Mouse (Mus musculus) heart, embryonic 12.5 days (tissue): ENCODE measurements around the gene Fga. TPM values are rescaled to one million over a fixed set of nuclear protein-coding genes. Genes with fewer than 3 reads are reported as not detected.

Experiments
- ATAC-seq: fragments of 200-750 bp; cut with Nextera tagmentation; 2 replicates; pipeline ENCODE4 v1.8.0; 2017; ENCODE audit warnings: moderate TSS enrichment, moderate library complexity; ENCODE audit not compliant: insufficient number of reproducible peaks, low FRiP score
- H3K27ac ChIP-seq: fragments of 300-500 bp; sonication (generic); 2 replicates; pipeline ENCODE4 v1.5.1; 2016; ENCODE audit warnings: mild to moderate bottlenecking, moderate library complexity; ENCODE audit not compliant: poor library complexity, severe bottlenecking
- H3K27me3 ChIP-seq: fragments of 300-500 bp; sonication (generic); replicated peaks from 2 replicates; pipeline ENCODE4 v1.6.1; 2016; ENCODE audit warnings: mild to moderate bottlenecking, moderate library complexity
- H3K36me3 ChIP-seq: fragments of 300-500 bp; sonication (generic); 2 replicates; pipeline ENCODE4 v1.6.1; 2016; ENCODE audit warnings: mild to moderate bottlenecking, moderate library complexity
- H3K4me1 ChIP-seq: fragments of 300-500 bp; sonication (generic); replicated peaks from 2 replicates; pipeline ENCODE4 v1.6.1; 2016; ENCODE audit warnings: mild to moderate bottlenecking
- H3K4me2 ChIP-seq: fragments of 300-500 bp; sonication (generic); 2 replicates; pipeline ENCODE4 v1.6.1; 2016; ENCODE audit warnings: mild to moderate bottlenecking, moderate library complexity
- H3K4me3 ChIP-seq: fragments of 300-500 bp; sonication (generic); 2 replicates; pipeline ENCODE4 v1.5.1; 2016; ENCODE audit warnings: mild to moderate bottlenecking
- H3K9ac ChIP-seq: fragments of 300-500 bp; sonication (generic); 2 replicates; pipeline ENCODE4 v1.6.1; 2016; ENCODE audit warnings: mild to moderate bottlenecking, moderate library complexity
- H3K9me3 ChIP-seq: fragments of 300-500 bp; sonication (generic); replicated peaks from 2 replicates; pipeline ENCODE4 v1.6.1; 2016; ENCODE audit warnings: mild to moderate bottlenecking, moderate library complexity
- WGBS: fragments of 180-500 bp; shearing (Covaris S2); methylation state at CpG from one replicate; pipeline ENCODE4 v1.1.7; 2016; 5-methylcytosine and 5-hydroxymethylcytosine counted together
- polyA plus RNA-seq: library from polyadenylated mRNA; unstranded; fragments of >200 nt; fragmentation: Nextera tagmentation; extraction: Ambion mirVana; gene quantifications from 2 replicates; pipeline ENCODE4 v1.2.1, GENCODE M21; 2016

Gene Fga
- polyA plus RNA-seq, 1 experiment from 2014 or later, result 3.9 TPM

- Histone ChIP-seq H3K27ac (no peak overlapping the region), H3K4me1 (no peaks in the 10 kb centered on the region), H3K27me3 (no peaks in the 10 kb centered on the region), H3K36me3 (no peaks in the 10 kb centered on the region), H3K9ac (no peak overlapping the region), H3K4me2 (no peak overlapping the region), H3K9me3 (no peaks in the 10 kb centered on the region), H3K4me3 (no peak overlapping the region)
- WGBS, result 87% methylated on average over 9 of the region's 9 CpGs
- no peak for ATAC-seq
Observed at GRCm38 (mm10) chr3:83027546-83028251, 1.8 kb downstream of the Fga start.

DNA sequence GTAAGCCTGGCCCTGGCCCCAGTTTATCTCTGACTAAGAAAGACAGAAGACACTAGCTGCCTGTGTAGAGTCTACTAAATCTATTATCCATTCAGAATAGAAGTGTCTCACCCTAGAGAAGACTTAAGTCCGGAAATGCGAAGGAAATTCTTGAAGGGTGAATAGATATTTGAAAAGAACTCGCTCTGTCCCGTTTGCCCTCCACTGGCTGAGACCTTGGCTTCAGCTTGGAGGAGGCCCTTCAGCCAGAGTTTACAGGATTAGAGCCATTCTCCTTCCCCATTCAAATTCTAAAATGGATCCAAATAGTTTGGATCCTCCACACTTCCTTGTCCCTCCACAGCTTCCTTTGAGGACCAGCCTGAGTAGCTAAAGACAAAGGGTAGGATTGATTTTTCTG, 4.5 kb downstream of the Fga start:
- Histone ChIP-seq H3K9ac (no peak overlapping the region), H3K4me2 (no peak overlapping the region), H3K4me3 (no peak overlapping the region), H3K36me3 (no peaks in the 10 kb centered on the region), H3K4me1 (no peaks in the 10 kb centered on the region), H3K27me3 (no peaks in the 10 kb centered on the region), H3K9me3 (no peaks in the 10 kb centered on the region), H3K27ac (no peak overlapping the region)
- WGBS, result 87% methylated on average over 4 of the region's 4 CpGs
- no peak for ATAC-seq

GRCm38 (mm10) chr3:83032746-83033308, 7.0 kb downstream of the Fga start:
- Histone ChIP-seq H3K9ac (no peak overlapping the region), H3K4me1 (no peaks in the 10 kb centered on the region), H3K36me3 (no peaks in the 10 kb centered on the region), H3K27ac (no peak overlapping the region), H3K27me3 (no peaks in the 10 kb centered on the region), H3K4me3 (no peak overlapping the region), H3K4me2 (peak overlapping the region; percentile 36), H3K9me3 (no peaks in the 10 kb centered on the region)
- ATAC-seq, result peak; percentile 48
- 49% methylated on average over 13 of the region's 13 CpGs for WGBS

- Histone ChIP-seq H3K4me3 (no peak overlapping the region), H3K4me2 (no peak overlapping the region), H3K9ac (no peak overlapping the region), H3K4me1 (no peaks in the 10 kb centered on the region), H3K9me3 (no peaks in the 10 kb centered on the region), H3K27me3 (no peaks in the 10 kb centered on the region), H3K27ac (no peak overlapping the region), H3K36me3 (no peaks in the 10 kb centered on the region)
- 78% methylated on average over 8 of the region's 8 CpGs for WGBS
- no peak for ATAC-seq
Observed at GRCm38 (mm10) chr3:83033801-83034200, 7.9 kb downstream of the Fga start.

DNA sequence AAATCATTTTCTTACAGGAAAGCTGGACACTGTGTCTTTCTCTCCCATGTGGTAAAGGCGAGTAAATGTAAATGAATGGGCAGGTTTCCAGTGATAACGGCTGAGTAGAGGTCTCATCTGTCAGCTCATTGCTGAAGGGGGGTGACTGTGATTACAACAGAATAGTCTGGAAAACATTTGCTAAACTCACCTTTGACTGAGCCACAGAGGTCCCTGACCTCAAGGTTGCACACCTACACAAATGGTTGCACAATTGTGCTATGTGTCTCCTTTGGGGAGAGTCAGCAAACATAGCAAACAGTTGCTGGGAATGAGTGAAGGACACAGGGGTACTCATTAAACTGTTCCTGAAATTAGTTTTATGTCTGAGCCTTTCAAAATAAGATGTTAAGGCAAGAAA, 13.0 kb downstream of the Fga start:
- Histone ChIP-seq H3K27me3 (no peaks in the 10 kb centered on the region), H3K4me1 (no peaks in the 10 kb centered on the region), H3K4me2 (no peak overlapping the region), H3K36me3 (no peaks in the 10 kb centered on the region), H3K4me3 (no peak overlapping the region), H3K9me3 (no peaks in the 10 kb centered on the region), H3K27ac (no peak overlapping the region), H3K9ac (no peak overlapping the region)
- WGBS, result 65% methylated on average over 2 of the region's 2 CpGs
- no peak for ATAC-seq

- WGBS, result 54% methylated on average over 4 of the region's 4 CpGs
- H3K27me3 ChIP-seq, result no peaks in the 10 kb centered on the region; the same call in 1 of the 2 replicates
- no peaks in the 10 kb centered on the region for H3K36me3 ChIP-seq
- H3K4me3 ChIP-seq, result no peak overlapping the region
- no peak for ATAC-seq
- H3K4me1 ChIP-seq, result no peaks in the 10 kb centered on the region
- no peak overlapping the region for H3K4me2 ChIP-seq
- H3K9ac ChIP-seq, result no peak overlapping the region
- no peaks in the 10 kb centered on the region for H3K9me3 ChIP-seq
- no peak overlapping the region for H3K27ac ChIP-seq
Observed at GRCm38 (mm10) chr3:83039666-83040065, 13.8 kb downstream of the Fga start.

DNA sequence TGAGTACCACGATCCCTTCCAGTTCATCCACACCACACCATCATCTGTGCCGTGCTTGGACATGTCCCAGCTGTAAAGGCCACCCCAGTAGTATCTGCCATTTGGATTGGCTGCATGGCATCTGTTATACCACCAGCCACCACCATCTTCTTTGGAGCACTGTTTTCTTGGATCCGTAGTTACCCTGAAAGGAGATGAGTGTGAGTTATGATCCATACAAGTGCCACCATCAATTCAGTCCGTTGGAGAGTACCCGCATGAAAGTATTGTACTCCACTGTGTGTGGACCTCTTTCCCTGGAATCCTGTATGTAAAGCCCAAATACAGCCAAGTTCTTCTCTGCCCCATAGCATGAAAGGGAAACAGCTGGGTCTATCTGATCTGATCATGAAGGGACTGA, 16.6 kb downstream of the Fga start:
- Histone ChIP-seq H3K4me1 (no peaks in the 10 kb centered on the region), H3K9ac (no peak overlapping the region), H3K27ac (no peak overlapping the region), H3K27me3 (no peaks in the 10 kb centered on the region; the same call in 1 of the 2 replicates), H3K4me3 (no peak overlapping the region), H3K9me3 (no peaks in the 10 kb centered on the region), H3K4me2 (no peak overlapping the region), H3K36me3 (no peaks in the 10 kb centered on the region)
- 79% methylated on average over 5 of the region's 5 CpGs for WGBS
- ATAC-seq, result no peak

DNA sequence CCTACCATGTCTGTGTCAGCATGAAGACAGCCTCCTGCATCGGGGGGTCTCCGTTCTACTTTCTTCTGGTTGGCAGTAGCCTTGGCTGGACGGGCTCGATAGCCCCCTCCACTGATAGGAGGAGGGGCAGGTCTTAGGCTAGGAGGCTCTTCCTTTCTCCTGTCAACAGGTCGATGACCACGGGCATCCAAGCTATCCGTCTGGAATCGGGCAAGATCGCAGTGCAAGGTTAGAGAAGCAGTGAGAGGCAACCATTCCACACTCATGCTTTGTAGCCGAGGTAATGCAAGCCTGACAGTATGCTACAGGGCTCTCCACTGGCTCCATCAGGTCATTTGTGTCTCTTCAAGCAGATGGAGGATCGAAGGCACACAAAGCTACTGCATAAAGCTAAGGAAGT, 20.8 kb downstream of the Fga start:
- WGBS, result 72% methylated on average over 11 of the region's 11 CpGs
- no peaks in the 10 kb centered on the region for H3K4me1 ChIP-seq

DNA sequence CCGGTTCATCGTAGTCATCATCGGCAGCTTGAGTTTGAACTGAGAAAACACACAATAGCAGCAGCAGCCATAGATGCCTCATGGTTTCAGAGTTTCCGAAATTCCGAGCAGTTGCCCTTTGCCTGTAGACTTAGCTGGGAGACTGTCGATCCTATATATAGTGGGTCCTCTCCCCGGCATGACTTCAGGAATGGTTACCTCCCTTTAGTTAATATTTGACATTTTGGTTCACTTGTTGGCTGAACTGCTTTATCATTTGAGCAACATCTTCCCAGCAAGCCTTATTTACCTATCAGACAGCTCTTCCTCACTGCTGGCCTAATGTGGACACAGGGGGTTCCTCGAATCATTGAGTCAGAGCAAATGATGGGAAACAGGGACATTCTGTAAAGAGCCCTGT, 23.8 kb downstream of the Fga start, which contains the start of gene Fgb:
TSS of gene Fgb (minus strand) at position 184 of the 400 bp plus-strand sequence.
- H3K4me2 ChIP-seq, result no peak within 1 kb of the TSS
- WGBS, result 83% methylated on average over 8 of the region's 8 CpGs
- H3K27me3 ChIP-seq, result no peaks in the 10 kb centered on the region; the same call in 1 of the 2 replicates
- H3K4me3 ChIP-seq, result no peak within 1 kb of the TSS
- no peaks in the 10 kb centered on the region for H3K36me3 ChIP-seq
- H3K4me1 ChIP-seq, result no peaks in the 10 kb centered on the region
- no peak within 1 kb of the TSS for H3K27ac ChIP-seq
- no peak for ATAC-seq
- H3K9me3 ChIP-seq, result no peaks in the 10 kb centered on the region
- H3K9ac ChIP-seq, result no peak within 1 kb of the TSS

More for the DNA sequence above, 20.8 kb downstream of the Fga start:
- H3K27me3 ChIP-seq, result no peaks in the 10 kb centered on the region; the same call in 1 of the 2 replicates
- H3K36me3 ChIP-seq, result no peaks in the 10 kb centered on the region
- H3K9ac ChIP-seq, result no peak overlapping the region
- H3K4me2 ChIP-seq, result no peak overlapping the region
- no peaks in the 10 kb centered on the region for H3K9me3 ChIP-seq
- H3K27ac ChIP-seq, result no peak overlapping the region
- no peak overlapping the region for H3K4me3 ChIP-seq
- no peak for ATAC-seq

DNA sequence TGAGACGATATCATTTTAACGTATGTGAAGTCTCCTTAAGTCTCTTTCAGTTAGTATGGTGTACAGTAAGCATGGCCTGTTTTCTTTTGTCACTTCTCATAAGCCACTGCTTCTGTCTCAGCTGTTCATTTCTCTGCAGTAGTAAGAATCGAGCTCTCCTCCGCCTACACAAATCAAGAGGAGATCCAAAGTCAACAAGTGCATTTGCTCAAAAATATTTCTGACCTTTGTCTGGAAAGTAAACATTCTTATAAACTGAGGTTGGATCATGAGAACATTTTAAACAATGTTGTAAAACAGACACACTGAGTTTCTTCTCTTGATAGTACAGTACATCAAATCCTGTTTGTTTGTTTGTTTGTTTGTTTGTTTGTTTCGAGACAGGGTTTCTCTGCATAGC, 24.8 kb downstream of the Fga start:
- H3K27ac ChIP-seq, result no peak overlapping the region
- H3K4me2 ChIP-seq, result no peak overlapping the region
- no peak for ATAC-seq
- H3K36me3 ChIP-seq, result no peaks in the 10 kb centered on the region
- no peaks in the 10 kb centered on the region for H3K9me3 ChIP-seq
- no peaks in the 10 kb centered on the region for H3K27me3 ChIP-seq
- H3K4me1 ChIP-seq, result no peaks in the 10 kb centered on the region
- WGBS, result 67% methylated on average over 5 of the region's 5 CpGs
- no peak overlapping the region for H3K9ac ChIP-seq
- no peak overlapping the region for H3K4me3 ChIP-seq

DNA sequence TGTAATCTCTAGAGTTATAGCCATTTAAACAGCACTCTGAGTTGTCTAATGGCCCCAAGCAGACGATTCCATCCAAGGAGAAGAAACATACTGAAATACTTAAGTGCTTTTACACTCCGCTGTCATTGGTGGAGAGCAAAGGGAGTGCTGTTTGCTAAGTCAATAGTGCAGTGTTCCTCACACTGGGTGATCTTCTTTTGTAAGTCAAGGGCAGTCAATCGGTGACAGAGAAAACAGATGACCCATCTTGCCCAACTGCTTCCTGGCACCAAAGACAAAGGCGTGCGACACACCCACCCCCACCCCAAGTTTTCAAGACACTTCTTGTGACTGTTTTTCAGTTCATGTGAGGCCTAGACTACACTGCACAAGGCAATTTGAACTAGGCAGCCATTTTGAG, 26.2 kb downstream of the Fga start:
- Histone ChIP-seq H3K27me3 (no peaks in the 10 kb centered on the region), H3K36me3 (peaks cover 3% of the 10 kb centered on the region), H3K4me2 (no peak overlapping the region), H3K27ac (no peak overlapping the region), H3K9ac (no peak overlapping the region), H3K4me1 (peaks cover 9% of the 10 kb centered on the region), H3K9me3 (no peaks in the 10 kb centered on the region), H3K4me3 (no peak overlapping the region)
- 80% methylated on average over 5 of the region's 5 CpGs for WGBS
- no peak for ATAC-seq

DNA sequence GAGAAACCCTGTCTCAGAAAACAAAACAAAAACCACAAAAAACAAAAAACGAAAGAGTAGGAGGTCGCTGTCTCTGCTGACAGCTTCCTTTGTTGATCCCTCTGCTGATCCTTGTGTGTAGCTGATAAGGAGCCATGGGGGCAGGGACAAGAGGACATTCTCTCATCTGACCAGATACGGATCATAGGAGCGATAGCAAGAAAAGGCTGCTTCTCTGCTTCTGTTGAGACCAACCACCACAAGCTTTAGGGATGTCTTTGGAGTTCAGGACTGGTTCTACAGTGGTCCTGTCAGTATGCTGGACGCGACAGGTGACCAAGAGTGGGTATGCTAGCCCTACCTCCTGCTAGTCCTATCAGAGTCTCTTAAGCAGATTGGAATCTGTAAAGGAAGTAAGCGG, 27.2 kb downstream of the Fga start:
- H3K4me3 ChIP-seq, result no peak overlapping the region
- peaks cover 9% of the 10 kb centered on the region for H3K4me1 ChIP-seq
- 69% methylated on average over 7 of the region's 7 CpGs for WGBS
- no peak overlapping the region for H3K9ac ChIP-seq
- no peak overlapping the region for H3K27ac ChIP-seq
- no peaks in the 10 kb centered on the region for H3K9me3 ChIP-seq
- ATAC-seq, result no peak
- no peak overlapping the region for H3K4me2 ChIP-seq
- peaks cover 11% of the 10 kb centered on the region for H3K36me3 ChIP-seq
- H3K27me3 ChIP-seq, result no peaks in the 10 kb centered on the region
